Mouse (Mus musculus): ENCODE measurements around the gene Dpep3.

The Dpep3 gene

DNA sequence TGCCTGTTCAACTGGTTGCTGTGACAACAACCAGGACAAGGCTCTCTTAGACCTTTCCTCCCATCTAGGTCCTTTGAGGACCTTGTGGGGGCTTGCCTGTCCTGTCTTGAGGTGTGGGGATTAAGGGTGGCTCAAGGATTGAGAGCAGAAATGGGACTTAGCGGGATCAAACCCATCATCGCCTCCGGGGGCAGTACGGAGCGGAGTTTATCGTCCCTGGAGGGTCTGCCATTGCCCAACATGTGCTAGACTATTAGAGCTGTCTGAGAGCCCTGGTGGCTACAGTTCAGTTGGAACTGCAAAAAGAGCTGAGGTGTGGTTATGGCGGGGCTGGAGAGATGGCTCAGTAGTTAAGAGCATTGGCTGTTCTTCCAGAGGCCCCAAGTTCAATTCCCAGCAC, 3.9 kb downstream of the Dpep3 start:
- no peak for DNase-seq (ENCODE audit: low read depth)

DNA sequence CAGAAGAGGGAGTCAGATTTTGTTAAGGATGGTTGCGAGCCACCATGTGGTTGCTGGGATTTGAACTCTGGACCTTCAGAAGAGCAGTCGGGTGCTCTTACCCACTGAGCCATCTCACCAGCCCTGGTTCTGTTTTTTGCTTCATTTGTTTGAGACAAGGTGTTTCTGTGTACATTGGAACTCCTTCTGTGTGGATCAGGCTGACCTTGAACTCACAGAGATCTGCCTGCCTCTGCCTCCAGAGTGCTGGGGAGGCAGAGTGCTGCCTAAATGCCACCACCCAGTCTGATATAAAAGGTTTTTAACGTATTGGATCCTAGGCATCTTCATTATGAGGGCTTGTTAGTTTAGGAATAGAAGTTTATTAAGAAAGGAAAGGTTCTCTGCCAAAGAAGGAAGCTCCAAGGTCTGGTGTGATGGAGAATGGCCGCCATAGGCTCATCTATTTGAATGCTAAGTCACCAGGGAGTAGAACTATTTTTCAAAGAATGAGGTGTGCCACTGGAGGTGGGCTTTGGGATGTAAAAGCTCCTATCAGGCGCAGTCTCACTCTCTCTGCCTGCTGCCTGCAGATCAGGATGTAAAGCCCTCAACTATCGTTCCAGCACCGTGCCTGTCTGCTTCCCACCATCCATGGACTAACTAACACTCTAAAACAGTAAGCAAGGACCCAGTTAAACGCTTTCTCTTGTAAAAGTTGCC, 8.1 kb downstream of the Dpep3 start:
- DNase-seq (ENCODE audit: low read depth) = no peak

GRCm38 (mm10) chr8:105969367-105969766, 9.9 kb downstream of the Dpep3 start:
- DNase-seq (ENCODE audit: low read depth) = no peak

DNA sequence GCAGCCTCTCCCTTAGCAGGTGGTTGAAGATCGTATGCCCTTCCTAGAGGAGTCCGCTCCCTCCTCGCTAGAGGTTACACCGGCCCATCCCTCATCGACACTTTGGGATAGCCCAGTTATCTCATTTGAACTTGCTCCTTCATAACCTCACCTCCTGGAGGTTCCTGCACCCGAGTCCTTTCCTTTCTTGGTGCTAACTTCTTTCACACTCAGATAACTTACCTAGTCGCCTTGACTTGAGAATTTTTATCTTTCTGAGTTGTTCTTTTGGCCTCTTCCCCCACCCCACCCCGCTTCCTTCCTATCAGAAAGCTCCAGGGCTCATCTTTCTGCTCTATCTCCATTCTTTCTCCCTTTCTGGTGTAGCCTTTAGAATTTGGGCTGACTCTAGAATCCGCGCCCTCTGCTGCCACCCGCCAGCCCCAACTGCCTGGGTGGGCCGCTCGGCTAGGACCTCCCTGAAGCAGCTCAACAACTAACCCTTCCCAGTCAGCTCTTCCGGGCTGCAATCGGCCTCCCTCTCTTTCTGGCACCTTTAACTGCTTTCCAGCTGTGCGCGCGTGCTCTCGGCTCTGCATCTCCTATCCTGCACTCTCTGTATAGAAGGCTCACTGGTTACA, 12.4 kb downstream of the Dpep3 start:
- DNase-seq (ENCODE audit: low read depth) = peak; percentile 44

GRCm38 (mm10) chr8:105965905-105966341, 13.3 kb downstream of the Dpep3 start, which contains the start of gene Slc12a4:
Slc12a4 (minus strand) TSS chr8:105966097.
- DNase-seq (ENCODE audit: low read depth) = peak; percentile 82

GRCm38 (mm10) chr8:105965266-105965904, 13.8 kb downstream of the Dpep3 start:
- DNase-seq (ENCODE audit: low read depth) = peak; percentile 64

DNA sequence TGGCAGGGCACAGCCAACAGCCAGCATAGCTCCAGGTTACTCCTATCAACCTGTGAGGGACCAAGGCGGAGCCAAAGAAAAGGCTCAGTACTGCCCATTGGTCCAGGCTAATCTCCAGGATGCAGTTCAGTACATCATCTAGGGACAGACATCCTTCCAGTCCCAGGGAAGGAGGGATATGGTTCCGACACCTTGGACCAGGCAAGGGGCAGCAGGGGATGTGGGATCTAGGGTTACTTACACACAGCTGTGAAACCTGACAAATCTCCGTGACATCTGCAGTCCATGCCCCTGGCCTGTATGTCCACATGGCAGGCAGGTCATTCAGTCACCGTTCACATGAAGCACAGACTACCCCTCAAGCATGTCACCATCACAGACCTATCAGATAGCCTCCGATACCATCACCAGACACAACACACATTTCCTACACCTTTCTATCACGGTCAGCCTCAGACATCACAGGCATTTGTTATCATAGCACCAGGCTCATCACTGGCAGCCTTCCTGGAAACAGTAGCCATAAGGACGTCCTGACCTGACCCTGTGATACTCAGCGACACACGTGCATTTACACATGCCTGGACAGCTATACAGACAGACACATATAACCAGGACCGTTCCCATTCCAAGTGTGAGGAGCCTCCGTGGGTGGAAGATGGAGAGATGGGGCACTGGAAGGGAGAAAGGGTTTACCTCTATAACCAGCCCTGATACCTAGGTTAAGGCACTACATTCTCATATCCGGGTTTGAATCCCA, 14.5 kb downstream of the Dpep3 start:
- peak; percentile 9 for DNase-seq (ENCODE audit: low read depth)

- no peak for DNase-seq (ENCODE audit: low read depth)
Observed at GRCm38 (mm10) chr8:105961536-105961935, 17.7 kb downstream of the Dpep3 start.

- DNase-seq (ENCODE audit: low read depth) = no peak
Observed at GRCm38 (mm10) chr8:105961101-105961500, 18.1 kb downstream of the Dpep3 start.

DNA sequence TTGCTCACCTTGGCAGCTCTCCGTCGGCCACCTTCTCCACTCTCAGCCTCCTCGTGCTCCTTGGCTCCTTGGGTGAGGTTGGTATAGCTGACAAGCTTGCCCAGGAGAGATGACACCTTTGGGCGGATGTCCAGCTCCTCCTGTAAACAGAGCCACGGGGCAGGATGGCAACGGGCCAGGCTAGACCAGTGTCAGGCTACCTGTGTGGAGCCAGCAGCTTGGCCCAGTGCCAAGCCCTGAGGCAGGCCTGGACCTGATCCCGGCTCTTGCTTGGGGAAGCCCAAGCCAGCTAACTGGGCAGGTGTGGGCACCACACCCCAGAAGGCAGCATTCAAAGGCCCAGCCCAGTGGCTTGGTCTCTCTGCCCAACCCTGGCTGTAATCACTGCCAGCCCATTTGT, 19.9 kb downstream of the Dpep3 start:
- no peak for DNase-seq (ENCODE audit: low read depth)

DNA sequence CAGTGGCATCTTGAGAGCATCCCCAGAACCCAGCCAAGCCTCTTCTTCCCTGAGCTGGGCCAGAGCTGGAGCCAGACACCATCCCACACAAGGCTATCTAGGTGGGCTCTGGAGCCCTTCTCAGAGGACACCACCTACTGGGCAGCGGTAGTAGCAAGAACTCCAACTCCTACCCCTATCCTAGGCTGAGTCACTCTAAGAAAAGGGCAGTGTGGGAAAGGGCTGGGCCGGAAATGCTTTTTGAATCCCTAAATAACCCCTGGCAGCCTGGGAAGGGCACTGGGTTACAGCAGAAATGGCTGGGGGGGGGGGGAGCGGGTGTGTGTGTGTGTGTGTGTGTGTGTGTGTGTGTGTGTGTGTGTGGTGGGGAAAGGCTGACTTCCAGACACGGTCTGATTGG, 21.4 kb downstream of the Dpep3 start:
- no peak for DNase-seq (ENCODE audit: low read depth)

GRCm38 (mm10) chr8:105956556-105956955, 22.7 kb downstream of the Dpep3 start:
- DNase-seq (ENCODE audit: low read depth) = no peak

- no peak for DNase-seq (ENCODE audit: low read depth)
Observed at GRCm38 (mm10) chr8:105951057-105951659, 28.1 kb downstream of the Dpep3 start.

- DNase-seq (ENCODE audit: low read depth) = no peak
Observed at GRCm38 (mm10) chr8:105949350-105949749, 29.9 kb downstream of the Dpep3 start.

DNA sequence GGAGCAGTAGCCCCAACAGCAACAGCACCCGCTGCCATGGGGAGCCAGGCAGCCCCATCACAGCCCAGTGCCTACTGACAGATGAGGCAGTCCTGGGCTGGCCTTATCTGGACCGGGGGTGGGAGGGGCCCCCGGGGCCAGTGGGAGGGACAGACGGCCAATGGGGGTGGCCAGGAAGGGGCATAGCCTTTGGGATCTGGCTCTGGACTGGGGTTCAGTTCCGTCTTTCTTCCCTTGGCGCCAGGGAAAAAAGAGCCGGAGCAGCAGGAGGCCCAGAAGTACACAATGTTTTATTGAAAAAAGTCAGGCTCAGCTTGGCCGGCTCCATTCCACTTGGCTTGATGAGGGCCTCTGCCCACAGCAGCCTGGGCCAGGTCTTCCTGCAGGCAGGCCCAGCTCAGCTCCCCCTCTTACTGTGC, 35.9 kb downstream of the Dpep3 start, which contains the start of gene Lcat:
TSS of gene Lcat (minus strand) at position 62 of the 419 bp plus-strand sequence.
- DNase-seq (ENCODE audit: low read depth) = no peak

DNA sequence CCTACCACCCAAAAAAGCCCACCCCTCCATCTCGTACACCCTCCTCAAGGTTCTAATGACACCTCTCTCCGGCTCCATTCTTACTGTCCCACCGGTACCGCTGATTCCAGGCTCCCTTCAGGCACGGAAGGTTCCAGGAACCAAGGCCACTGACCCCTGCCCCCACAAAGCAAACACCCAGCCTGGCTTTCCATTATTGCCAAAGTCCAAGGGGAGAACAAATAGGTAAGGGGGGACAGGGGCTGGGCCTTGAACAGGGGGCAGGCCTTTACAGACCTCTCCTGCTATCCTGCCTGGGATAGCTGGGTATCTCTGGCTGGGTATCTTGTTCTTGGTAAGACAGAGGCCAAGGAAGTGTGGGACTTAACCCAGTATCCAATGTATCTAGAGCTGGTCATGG, 36.7 kb downstream of the Dpep3 start:
- DNase-seq (ENCODE audit: low read depth) = no peak

DNA sequence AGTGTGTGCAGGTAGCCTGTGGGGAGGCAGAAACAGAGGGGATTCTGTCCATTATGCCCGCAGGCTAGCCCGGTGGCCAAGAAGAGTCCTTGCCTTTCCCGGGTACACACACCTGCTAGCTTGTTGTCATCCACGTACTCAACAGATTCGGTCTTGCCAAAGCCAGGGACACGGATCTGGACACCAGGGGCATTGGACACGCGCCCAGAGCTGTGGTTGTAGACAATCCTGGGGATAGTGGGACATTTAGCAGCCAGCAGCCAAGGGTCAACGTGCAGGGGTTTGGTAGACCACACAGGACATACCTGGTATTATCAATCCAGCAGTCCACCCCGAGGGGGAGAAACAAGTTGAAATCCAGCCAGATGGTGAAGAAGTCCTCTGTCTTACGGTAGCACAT, 37.2 kb downstream of the Dpep3 start:
- DNase-seq (ENCODE audit: low read depth) = no peak

GRCm38 (mm10) chr8:105938306-105938669, 40.9 kb downstream of the Dpep3 start, which contains the start of gene Psmb10:
Psmb10 (minus strand) TSS chr8:105938444.
- no peak for DNase-seq (ENCODE audit: low read depth)

DNA sequence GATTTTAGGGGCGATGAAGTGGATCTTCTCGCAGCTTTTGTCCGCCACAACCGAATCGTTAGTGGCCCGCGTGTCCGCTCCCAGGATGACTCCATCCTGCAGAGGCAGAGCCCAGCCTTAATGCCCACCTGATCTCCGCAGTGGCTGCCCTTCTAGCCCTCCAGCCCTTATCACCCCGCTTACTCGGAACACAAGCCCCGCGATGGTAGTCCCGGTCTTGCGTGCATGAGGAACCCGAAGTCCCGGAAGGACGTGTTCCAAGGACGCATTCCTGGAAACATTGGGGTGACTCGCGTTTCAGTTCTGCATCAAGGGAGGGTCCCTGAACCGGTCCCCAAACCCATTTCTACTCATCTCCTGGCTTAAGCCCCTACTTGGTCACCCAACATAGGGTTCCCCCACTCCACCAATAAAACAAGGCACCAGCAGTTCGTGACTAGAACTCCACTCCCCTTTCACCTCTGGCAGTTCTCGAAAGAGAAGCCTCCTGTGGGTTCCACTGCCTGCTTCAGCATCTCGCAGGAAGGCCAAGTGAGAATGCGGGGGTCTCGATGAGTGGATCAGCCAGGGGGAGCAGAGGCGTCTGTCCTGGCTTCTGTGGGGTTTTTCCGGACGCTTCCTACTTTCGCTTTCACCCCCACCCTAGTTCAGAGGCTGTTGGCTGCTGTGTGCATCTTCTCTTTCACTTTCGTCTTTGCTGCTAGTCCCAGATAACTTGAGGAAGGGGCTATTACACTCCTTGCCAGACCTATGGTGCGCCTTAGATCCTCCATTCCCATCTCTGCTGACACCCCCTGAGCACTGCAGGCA, 41.5 kb downstream of the Dpep3 start:
- DNase-seq (ENCODE audit: low read depth) = peak; percentile 89

GRCm38 (mm10) chr8:105936866-105937475, 42.3 kb downstream of the Dpep3 start:
- peak; percentile 86 for DNase-seq (ENCODE audit: low read depth)

All from induced T-regulatory cell, adult 2 months (primary cell).